In the genomic region with DNA sequence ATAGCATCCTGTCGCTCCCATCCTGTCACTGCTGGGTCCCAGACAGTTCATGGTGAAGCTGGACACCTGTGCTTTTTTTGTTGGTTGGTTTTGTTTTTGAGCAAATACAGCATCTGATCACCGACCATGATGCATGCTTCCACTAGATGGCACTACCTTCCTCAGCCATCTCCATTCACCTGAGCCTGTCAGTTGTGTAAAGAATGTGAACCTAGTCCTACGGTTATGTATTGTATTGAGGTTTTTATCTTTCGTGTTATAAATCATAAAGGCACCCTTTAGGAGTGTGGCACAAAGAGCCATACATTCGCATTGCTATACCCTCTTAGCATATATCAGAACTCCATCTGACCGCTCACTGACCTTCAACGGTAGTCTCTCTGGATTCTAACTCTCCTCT, we compare ENCODE assay signal across 9 mouse cellular contexts. TPM values are rescaled to one million over a fixed set of nuclear protein-coding genes. Genes with fewer than 3 reads are reported as not detected.
A peak's percentile ranks its signal among the peaks of the same experiment; 100 is the strongest.
DNase-seq lines count a peak whose midpoint lies in the region; ATAC-seq and TF ChIP-seq lines count a peak whose summit lies in the region.
"Had no signal": no experiment of that assay in that cellular context is flagged by ENCODE, and none has a peak within 500 bp of the region (broad histone marks: within the 10 kb centered on the region; RNA-seq: fewer than 3 reads in every experiment).

No protein-coding gene starts in this region.

- no peaks in the 10 kb centered on the region for H3K36me3 ChIP-seq in kidney, adult 2 months (ENCODE audit: control insufficient read depth, insufficient read depth, low read length)

- ATAC-seq in megakaryocyte-erythroid progenitor cell, adult 5-6 weeks (replicated peaks; ENCODE audit: low FRiP score, low TSS enrichment, poor library complexity, severe bottlenecking), result peak; percentile 85
- no peak for ATAC-seq in erythroblast, adult 5-6 weeks (replicated peaks; ENCODE audit: low FRiP score, poor library complexity, severe bottlenecking)

- DNase-seq in kidney, adult 2 months, result no peak
- no peak for DNase-seq in kidney, adult 8-10 months
- peak; percentile 9 for DNase-seq in NIH3T3 (ENCODE audit: low read depth)
- peak; percentile 47 for DNase-seq in embryo, embryonic 10 days (ENCODE audit: low spot score)
- DNase-seq in gastrocnemius, postnatal 4 days (ENCODE audit: low spot score in 2 of 2), result no peak
- DNase-seq in ovary, adult 18-20 months (ENCODE audit: low spot score), result no peak

- no peaks in the 10 kb centered on the region for H3K27me3 ChIP-seq in kidney, adult 2 months (replicated peaks; ENCODE audit: control insufficient read depth, insufficient read depth, low read length)
- H3K27me3 ChIP-seq: heart, embryonic 15.5 days had no signal

- H3K4me3 ChIP-seq in kidney, adult 2 months (ENCODE audit: insufficient read depth, low read depth, low read length), result no peak overlapping the region
- H3K4me3 ChIP-seq: heart, embryonic 15.5 days had no signal

- peak; percentile 65 for TF ChIP-seq CTCF in kidney, adult 2 months (conservative IDR thresholded peaks at IDR 0.05; ENCODE audit: insufficient read depth, insufficient read length, low read depth, low read length)

- TF ChIP-seq POLR2A in kidney, adult 2 months (IDR thresholded peaks at IDR 0.05; ENCODE audit: low read depth, low read length), result no peak

- H3K4me1 ChIP-seq in kidney, adult 2 months (ENCODE audit: control insufficient read depth, insufficient read depth, low read length), result no peaks in the 10 kb centered on the region
- H3K4me1 ChIP-seq: heart, embryonic 15.5 days had no signal

- WGBS in kidney, adult 2 months, result 49% methylated on average over 7 of the region's 7 CpGs

- no peak overlapping the region for H3K27ac ChIP-seq in kidney, adult 2 months (ENCODE audit: insufficient read depth, low read depth, low read length)
- H3K27ac ChIP-seq: heart, embryonic 15.5 days had no signal

RNA-seq across cellular contexts. Expression of gene Lamp5, which starts 49.9 kb away (rescaled TPM):
- not detected in 2 replicates for polyA plus RNA-seq in kidney, adult 2 months (2012; rRNA removed)
- total RNA-seq in megakaryocyte-erythroid progenitor cell, adult 5-6 weeks (2014; fragmentation: Nextera tagmentation), result not detected in 2 replicates
- not detected in 2 replicates for total RNA-seq in megakaryocyte-erythroid progenitor cell, adult 5-6 weeks (2017)
- total RNA-seq in gastrocnemius, postnatal 4 days (2021), result not detected
- total RNA-seq in erythroblast, adult 5-6 weeks (2015; ENCODE audit: low replicate concordance), result not detected in 2 replicates
- not detected in 2 replicates for total RNA-seq in erythroblast, adult 5-6 weeks (2017; ENCODE audit: low replicate concordance)
- polyA plus RNA-seq: heart, embryonic 15.5 days had no signal

Comparison
In these comparisons a context has a peak if more than half of its experiments do, and no peak if none do; other contexts are left out.
1. DNase-seq: peak in NIH3T3 (single experiment) and embryo, embryonic 10 days (single experiment); none in kidney, adult 2 months (single experiment), kidney, adult 8-10 months (0 of 2), gastrocnemius, postnatal 4 days (0 of 2) and ovary, adult 18-20 months (single experiment).